ENCODE assay signal across 24 mouse cellular contexts in genomic region chr7:141566587-141566986, GRCm38 (mm10). TPM values are rescaled to one million over a fixed set of nuclear protein-coding genes. Genes with fewer than 3 reads are reported as not detected.
DNase-seq lines count a peak whose midpoint lies in the region; ATAC-seq and TF ChIP-seq lines count a peak whose summit lies in the region.
"Had no signal": no experiment of that assay in that cellular context is flagged by ENCODE, and none has a peak within 500 bp of the region (broad histone marks: within the 10 kb centered on the region; RNA-seq: fewer than 3 reads in every experiment).

No protein-coding gene starts in this region.

- no peak overlapping the region for H3K4me3 ChIP-seq in forebrain, embryonic 13.5 days
- H3K4me3 ChIP-seq in forebrain, embryonic 10.5 days = no peak overlapping the region
- H3K4me3 ChIP-seq in liver, embryonic 15.5 days (replicated peaks) = no peak overlapping the region
- H3K4me3 ChIP-seq: forebrain, embryonic 12.5 days; heart, embryonic 15.5 days; left cerebral cortex, adult 2 months; neural tube, embryonic 12.5 days had no signal

- H3K36me3 ChIP-seq in forebrain, embryonic 13.5 days (ENCODE audit: poor library complexity, severe bottlenecking) = no peaks in the 10 kb centered on the region
- H3K36me3 ChIP-seq in forebrain, embryonic 10.5 days (replicated peaks) = peaks cover 19% of the 10 kb centered on the region
- peaks cover 47% of the 10 kb centered on the region for H3K36me3 ChIP-seq in liver, embryonic 15.5 days (replicated peaks)
- H3K36me3 ChIP-seq: forebrain, embryonic 12.5 days; heart, embryonic 15.5 days; neural tube, embryonic 12.5 days had no signal

- H3K4me1 ChIP-seq in forebrain, embryonic 13.5 days = peaks cover 35% of the 10 kb centered on the region
- peaks cover 51% of the 10 kb centered on the region for H3K4me1 ChIP-seq in forebrain, embryonic 10.5 days
- H3K4me1 ChIP-seq in liver, embryonic 15.5 days (replicated peaks) = peaks cover 80% of the 10 kb centered on the region

- TF ChIP-seq CTCF in brain, embryonic 14.5 days (IDR thresholded peaks at IDR 0.05; ENCODE audit: borderline replicate concordance, extremely low read depth, insufficient read depth, insufficient read length) = no peak

- no peak overlapping the region for H3K9ac ChIP-seq in forebrain, embryonic 13.5 days
- H3K9ac ChIP-seq in liver, embryonic 15.5 days = no peak overlapping the region
- H3K9ac ChIP-seq: forebrain, embryonic 12.5 days; heart, embryonic 15.5 days; lung, embryonic 14.5 days; neural tube, embryonic 12.5 days had no signal

- no peaks in the 10 kb centered on the region for H3K9me3 ChIP-seq in forebrain, embryonic 13.5 days (replicated peaks)
- H3K9me3 ChIP-seq in forebrain, embryonic 10.5 days = no peaks in the 10 kb centered on the region
- no peaks in the 10 kb centered on the region for H3K9me3 ChIP-seq in liver, embryonic 15.5 days (replicated peaks)
- H3K9me3 ChIP-seq: forebrain, embryonic 12.5 days; heart, embryonic 15.5 days; neural tube, embryonic 12.5 days had no signal

- TF ChIP-seq POLR2A in brain, embryonic 14.5 days (IDR thresholded peaks at IDR 0.05; ENCODE audit: borderline replicate concordance, extremely low read depth, insufficient read depth, insufficient read length, poor library complexity, severe bottlenecking) = no peak

- H3K27me3 ChIP-seq in forebrain, embryonic 13.5 days = no peaks in the 10 kb centered on the region
- H3K27me3 ChIP-seq in forebrain, embryonic 10.5 days (ENCODE audit: poor library complexity, severe bottlenecking) = no peaks in the 10 kb centered on the region
- H3K27me3 ChIP-seq in liver, embryonic 15.5 days = no peaks in the 10 kb centered on the region
- H3K27me3 ChIP-seq: forebrain, embryonic 12.5 days; heart, embryonic 15.5 days; neural tube, embryonic 12.5 days; Patski had no signal

- WGBS in forebrain, embryonic 13.5 days = 78% methylated on average over 7 of the region's 7 CpGs
- WGBS in forebrain, embryonic 10.5 days = 83% methylated on average over 7 of the region's 7 CpGs
- whole genome bisulfite sequencing in liver, embryonic 15.5 days (ENCODE audit: insufficient replicate concordance) = 75% methylated on average over 7 of the region's 7 CpGs

- H3K27ac ChIP-seq in forebrain, embryonic 13.5 days = 0 out of 2 replicates have a peak overlapping the region, but pooled peaks have one; percentile 14
- no peak overlapping the region for H3K27ac ChIP-seq in forebrain, embryonic 10.5 days
- peak overlapping the region; percentile 21; the same call in 1 of the 2 replicates for H3K27ac ChIP-seq in liver, embryonic 15.5 days (replicated peaks)
- H3K27ac ChIP-seq: heart, embryonic 15.5 days; left cerebral cortex, adult 2 months; neural tube, embryonic 12.5 days had no signal

- no peak for ATAC-seq in forebrain, embryonic 13.5 days
- ATAC-seq in liver, embryonic 15.5 days (ENCODE audit: insufficient read depth) = no peak
- ATAC-seq: inflammation-experienced regulatory T-cells, adult 6 months; Patski had no signal

- no peak overlapping the region for H3K4me2 ChIP-seq in forebrain, embryonic 13.5 days
- H3K4me2 ChIP-seq in liver, embryonic 15.5 days = no peak overlapping the region
- H3K4me2 ChIP-seq: forebrain, embryonic 12.5 days; heart, embryonic 15.5 days; lung, embryonic 14.5 days had no signal

- peak; percentile 23 to 54 for DNase-seq in adrenal gland, adult (ENCODE audit: inconsistent age in 2 of 2, low spot score in 1 of 2)
- no peak for DNase-seq in adrenal gland, adult 2 months
- DNase-seq in forebrain, embryonic 10.5 days (ENCODE audit: extremely low spot score, low spot score) = no peak
- no peak for DNase-seq in liver
- DNase-seq in brain, embryonic 14.5 days (ENCODE audit: low read depth) = peak; percentile 16
- no peak for DNase-seq in lung, postnatal 14 days
- DNase-seq: gastrocnemius, postnatal 14 days; heart, adult 18-20 months; kidney, adult 2 months; kidney, postnatal 14 days; left cerebral cortex, postnatal 4 days; lung, embryonic 14.5 days; lung, postnatal 4 days; right cerebral cortex, postnatal 14 days; spleen, adult 18-20 months; thymus, postnatal 36 days had no signal

RNA-seq across cellular contexts. Expression of gene Ap2a2, which starts 4.6 kb away (rescaled TPM):
- total RNA-seq in adrenal gland, adult 2 months (2021) = 10 to 100 TPM; 51.3 to 70.1 TPM
- polyA plus RNA-seq in adrenal gland, adult 2 months (2012; rRNA removed) = 33.8 and 36.4 TPM in 2 replicates
- polyA plus RNA-seq in forebrain, embryonic 13.5 days (2015; fragmentation: Nextera tagmentation; extraction: Ambion mirVana) = 83.2 and 93.1 TPM in 2 replicates
- 104 and 105 TPM in 2 replicates for polyA plus RNA-seq in forebrain, embryonic 10.5 days (2016; fragmentation: Nextera tagmentation; extraction: Ambion mirVana)
- polyA plus RNA-seq in liver, embryonic 15.5 days (2015; fragmentation: Nextera tagmentation; extraction: Ambion mirVana) = 67.6 and 73.8 TPM in 2 replicates
- polyA plus RNA-seq in brain, embryonic 14.5 days (2012; rRNA removed) = 35.1 and 70.7 TPM in 2 replicates

RNA-seq across cellular contexts. Expression of gene Chid1, which starts 26.9 kb away (rescaled TPM):
- total RNA-seq in adrenal gland, adult 2 months (2021) = 10 to 100 TPM; 50.7 to 69.2 TPM
- 34.7 and 37.4 TPM in 2 replicates for polyA plus RNA-seq in adrenal gland, adult 2 months (2012; rRNA removed)
- polyA plus RNA-seq in forebrain, embryonic 13.5 days (2015; fragmentation: Nextera tagmentation; extraction: Ambion mirVana) = 24.3 and 31.8 TPM in 2 replicates
- 24.8 and 25.4 TPM in 2 replicates for polyA plus RNA-seq in forebrain, embryonic 10.5 days (2016; fragmentation: Nextera tagmentation; extraction: Ambion mirVana)
- 25.2 and 27.9 TPM in 2 replicates for polyA plus RNA-seq in liver, embryonic 15.5 days (2015; fragmentation: Nextera tagmentation; extraction: Ambion mirVana)
- polyA plus RNA-seq in brain, embryonic 14.5 days (2012; rRNA removed) = 29.4 and 34.8 TPM in 2 replicates

Comparison
In these comparisons a context has a peak if more than half of its experiments do, and no peak if none do; other contexts are left out.
1. DNase-seq: peak in adrenal gland, adult (2 of 2) and brain, embryonic 14.5 days (single experiment); none in adrenal gland, adult 2 months (single experiment), forebrain, embryonic 10.5 days (single experiment), liver (single experiment) and lung, postnatal 14 days (single experiment).